Mouse (Mus musculus) liver, embryonic 14.5 days (tissue): Measurements from ENCODE around the gene Pde5a.

Source experiments
- CTCF ChIP-seq: IDR thresholded peaks from 2 replicates; pipeline ENCODE4 v1.5.1; 2016; ENCODE audit warnings: antibody characterized with exemption, low read depth, control low read depth
- EP300 ChIP-seq: IDR thresholded peaks from 2 replicates; pipeline ENCODE4 v1.6.1; 2016; ENCODE audit warnings: antibody characterized with exemption, low read depth

DNA sequence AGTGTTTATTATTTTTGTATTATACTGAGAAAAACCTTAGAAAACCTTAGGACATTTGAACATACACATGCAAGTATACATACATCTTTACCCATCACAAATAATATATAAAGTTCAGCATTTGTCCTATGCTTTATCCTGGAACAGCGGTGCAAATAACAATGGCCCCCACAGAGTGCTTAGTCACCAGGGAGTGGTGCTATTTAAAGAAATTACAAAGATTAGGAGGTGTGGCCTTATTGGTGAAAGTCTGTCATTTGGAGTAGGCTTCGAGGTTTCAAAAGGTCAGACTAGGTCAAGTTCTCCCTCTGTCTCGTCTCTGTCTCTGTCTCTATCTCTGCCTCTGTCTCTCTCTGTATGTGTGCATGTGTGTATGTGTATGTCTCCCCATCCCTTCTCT, 32.9 kb upstream of the Pde5a start:
- TF ChIP-seq EP300 (no peak), CTCF (no peak)
